Mouse (Mus musculus): ENCODE results near the gene Fermt3.
"Not testable (repeated sequence)": the region's sequence is repeated elsewhere in the genome, so short reads cannot be mapped to it uniquely, and the experiment has no call there.

Gene Fermt3

GRCm38 (mm10) chr19:7019191-7019590 lies at the start of gene Fermt3:
Gene Fermt3, minus strand, starts transcription at chr19:7019469.
- DNase-seq = peak; percentile 84 to 88

DNA sequence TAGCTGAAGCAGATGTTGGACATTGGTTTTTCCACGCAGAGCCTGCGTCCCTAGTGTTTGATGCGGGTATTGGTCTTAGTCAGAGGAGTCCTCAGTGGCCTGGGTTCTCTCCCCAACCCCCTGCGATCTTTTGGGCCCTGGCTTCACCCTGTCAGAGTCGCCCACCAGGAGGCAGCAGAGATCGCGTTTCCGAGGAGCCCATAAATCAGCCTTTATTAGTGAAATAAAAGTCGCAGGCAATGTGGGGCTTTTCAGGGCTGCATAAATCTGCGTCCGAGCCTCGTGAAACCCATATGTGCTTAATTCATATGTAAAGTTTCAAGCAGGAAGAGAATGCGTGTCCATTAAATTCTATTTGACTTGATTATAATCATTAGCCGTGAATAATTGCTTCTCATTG lies 48.9 kb upstream of the Fermt3 start:
- DNase-seq = peak; percentile 71 to 81

DNA sequence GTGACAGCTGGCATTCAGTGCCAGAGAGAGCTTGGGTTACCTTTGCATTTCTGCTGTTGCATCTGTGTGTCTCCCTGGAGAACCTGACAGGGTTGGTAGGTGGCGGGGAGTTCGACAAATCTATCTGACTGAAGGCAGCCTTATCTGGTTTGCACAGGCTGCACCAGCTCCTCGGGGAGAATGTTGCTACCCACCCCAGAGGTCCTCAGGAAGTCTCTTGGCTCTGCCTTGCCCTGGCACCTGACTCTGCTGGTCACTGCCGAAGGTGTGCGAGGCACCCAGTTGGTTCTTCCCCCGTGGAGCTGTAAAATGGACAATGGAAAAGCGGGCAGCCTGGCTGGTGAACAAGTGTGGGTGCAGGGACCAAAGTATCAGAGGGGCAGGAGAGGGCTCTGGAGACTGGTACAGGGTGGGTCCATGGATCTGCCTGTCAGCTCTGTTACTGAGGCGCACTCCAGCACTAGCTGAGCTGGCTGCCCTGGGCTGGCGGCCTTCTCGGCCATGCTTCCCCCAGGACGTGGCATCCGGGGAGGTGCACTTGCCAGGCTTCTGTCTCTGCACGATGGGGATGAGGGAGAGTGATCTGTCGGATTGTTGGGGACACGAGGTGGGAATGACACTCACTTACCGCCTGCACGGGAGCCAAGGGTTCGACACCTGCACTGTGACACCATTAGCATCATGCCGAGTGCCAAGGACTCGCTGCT lies 48.2 kb upstream of the Fermt3 start:
- peak; percentile 30 to 44 for DNase-seq

DNA sequence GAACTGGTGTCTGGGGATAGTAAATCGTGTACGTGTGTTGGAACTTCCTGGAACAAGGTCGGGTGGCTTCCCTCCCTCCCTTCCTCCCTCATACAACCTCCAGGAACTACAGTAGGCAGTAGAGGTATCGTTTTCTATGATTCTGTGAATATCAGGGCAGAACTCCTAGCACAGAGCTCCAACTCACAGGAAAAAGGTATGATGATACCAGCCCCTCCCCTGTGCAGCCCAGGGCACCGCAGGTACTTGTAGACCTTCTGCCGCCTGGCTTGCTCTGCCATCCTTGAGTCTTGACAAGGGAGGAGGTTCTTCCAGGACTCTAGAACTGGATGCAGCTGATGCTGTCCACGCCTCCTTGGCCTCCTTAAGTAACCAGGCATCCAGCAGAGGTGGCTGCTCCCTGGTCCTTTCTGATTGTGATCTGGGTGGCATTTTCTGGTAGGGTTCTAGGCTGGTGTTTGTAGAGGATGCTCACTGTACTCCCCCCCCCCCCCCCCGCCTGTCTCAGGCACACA lies 47.6 kb upstream of the Fermt3 start:
- peak; percentile 38 to 44 for DNase-seq

GRCm38 (mm10) chr19:7066034-7066827 lies 47.0 kb upstream of the Fermt3 start:
- DNase-seq = peak; percentile 77 to 86

DNA sequence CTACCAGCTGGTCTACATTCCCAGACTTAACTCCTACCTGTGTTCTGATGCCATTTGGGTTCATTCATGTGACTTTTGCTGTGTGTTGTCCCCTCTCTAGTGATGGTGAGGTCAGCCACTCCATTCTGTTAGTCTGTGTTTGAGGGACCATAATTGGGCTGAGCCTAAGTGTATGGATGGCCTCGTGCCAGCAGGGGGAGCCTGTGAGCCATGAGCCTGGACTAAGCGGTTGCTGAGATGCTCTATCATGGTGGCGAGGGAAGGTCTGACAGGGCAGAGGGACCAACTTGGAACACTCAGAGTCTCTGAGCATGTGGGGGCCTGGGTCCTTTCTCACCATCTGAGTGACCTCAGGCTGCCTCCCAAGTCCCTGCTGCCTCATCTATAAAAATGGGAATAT lies 45.3 kb upstream of the Fermt3 start:
- DNase-seq = peak; percentile 81 to 83

DNA sequence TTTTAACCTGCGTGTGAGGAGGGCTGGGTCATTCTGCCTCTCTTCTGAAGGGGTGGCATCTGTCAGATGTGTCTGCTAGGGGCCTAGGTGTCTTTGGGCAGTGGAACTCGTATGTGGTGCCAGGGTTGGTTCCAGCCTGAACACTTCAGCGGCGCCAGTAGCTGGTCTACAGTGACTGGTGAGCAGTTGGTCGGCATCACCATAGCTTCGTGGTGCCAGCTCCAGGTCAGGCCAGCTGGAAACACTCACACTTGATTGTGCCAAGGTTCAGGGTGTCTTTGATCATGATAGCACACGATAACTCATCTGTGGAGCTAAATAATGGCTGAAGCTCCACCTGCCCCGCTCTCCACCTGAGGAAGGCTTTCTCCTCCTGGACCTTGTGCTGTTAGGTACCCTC lies 43.6 kb upstream of the Fermt3 start:
- no peak for DNase-seq

- no peak for DNase-seq
Measured at GRCm38 (mm10) chr19:7062110-7062509, 42.8 kb upstream of the Fermt3 start.

- no peak for DNase-seq
Measured at GRCm38 (mm10) chr19:7058541-7058940, 39.3 kb upstream of the Fermt3 start.

- peak; percentile 53 to 66 for DNase-seq
Measured at GRCm38 (mm10) chr19:7057722-7058207, 38.5 kb upstream of the Fermt3 start.

DNA sequence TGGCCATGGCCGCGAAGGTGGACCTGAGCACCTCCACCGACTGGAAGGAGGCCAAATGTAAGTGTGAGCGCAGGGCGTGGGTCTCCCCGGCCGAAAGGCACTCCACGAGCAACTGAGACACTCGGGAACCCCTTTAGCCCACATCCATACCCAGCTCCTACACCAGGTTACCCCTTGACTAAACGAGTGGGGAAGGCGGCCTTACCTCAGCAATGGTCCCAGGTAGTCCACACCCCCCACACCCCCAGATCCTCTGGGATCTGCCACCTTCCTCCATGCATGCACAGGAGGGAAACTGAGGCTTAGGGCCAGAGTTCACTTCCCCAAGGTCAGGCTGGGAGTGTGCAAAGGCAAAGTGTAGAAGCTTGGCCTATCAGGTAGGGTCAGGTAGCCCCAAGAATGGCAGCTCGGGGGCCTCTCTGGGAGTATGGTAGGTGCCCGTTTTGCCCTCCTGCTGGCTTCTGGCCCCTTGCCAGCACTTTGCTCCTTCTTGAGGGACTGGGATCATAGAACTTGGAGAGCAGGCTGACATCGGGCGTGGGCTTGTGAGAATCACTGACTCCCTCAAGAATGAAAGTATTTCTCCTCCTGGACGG lies 38.0 kb upstream of the Fermt3 start:
- no peak for DNase-seq

DNA sequence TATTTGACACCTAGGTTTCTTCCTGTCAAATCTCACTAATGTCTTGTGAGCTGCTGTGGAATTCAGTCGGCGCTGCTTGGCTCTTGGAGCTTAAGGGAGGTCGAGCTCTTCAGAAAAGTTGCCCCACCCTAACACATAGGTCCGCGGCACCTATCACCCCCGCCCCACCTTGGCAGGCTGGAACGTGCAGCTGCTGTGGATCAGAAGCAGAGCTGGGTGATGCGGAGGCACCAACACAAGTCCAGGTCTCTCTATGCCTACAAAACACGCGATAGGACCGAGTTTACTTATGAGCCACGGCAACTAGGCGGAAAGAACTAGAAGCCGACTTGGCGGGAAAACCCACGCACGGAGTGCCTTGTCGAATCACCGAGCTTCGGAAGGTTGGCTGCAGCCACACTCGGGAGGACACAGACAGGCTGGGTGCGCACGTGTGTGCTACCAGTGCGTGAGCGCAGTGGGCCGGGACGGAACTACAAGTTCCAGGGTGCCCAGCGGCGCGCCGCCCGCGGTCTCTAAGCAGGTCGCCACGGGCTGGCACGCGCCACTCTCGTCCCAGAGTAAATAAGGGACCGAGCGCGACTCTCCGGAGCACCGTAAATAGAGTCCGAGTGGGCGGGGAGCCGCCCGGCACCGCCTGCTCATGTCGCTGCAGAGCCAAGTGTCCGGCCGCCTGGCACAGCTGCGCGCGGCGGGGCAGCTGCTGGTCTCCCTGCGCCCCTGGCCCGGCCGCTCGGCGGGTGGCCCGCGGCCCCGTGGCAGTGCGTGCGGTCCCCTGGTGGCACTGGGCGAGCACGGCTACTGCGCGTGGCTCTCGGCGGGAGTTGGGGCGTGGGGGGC lies 37.2 kb upstream of the Fermt3 start, which contains the start of gene Macrod1:
Gene Macrod1, plus strand, starts transcription at position 563 of the 840 bp plus-strand sequence.
- DNase-seq = peak; percentile 74 to 82

DNA sequence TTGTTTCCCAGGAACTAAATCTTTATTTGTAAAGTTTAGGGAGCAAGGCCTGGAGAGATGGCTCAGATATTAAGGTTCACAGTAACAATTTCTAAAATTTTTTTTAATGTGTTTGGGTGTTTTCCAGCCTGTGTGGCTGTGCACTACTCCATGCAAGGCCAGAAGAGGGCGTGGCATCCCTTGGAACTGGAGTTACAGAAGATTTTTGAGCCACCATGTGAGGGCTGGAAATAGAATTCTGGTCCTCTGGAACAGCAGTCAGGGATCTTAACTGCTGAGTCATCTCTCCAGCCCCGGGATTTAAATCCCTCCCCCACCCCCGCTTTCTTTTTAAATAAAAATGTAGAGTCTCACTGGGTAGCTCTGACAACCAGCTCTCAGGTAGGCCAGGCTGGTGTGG lies 35.9 kb upstream of the Fermt3 start:
- DNase-seq = no peak

DNA sequence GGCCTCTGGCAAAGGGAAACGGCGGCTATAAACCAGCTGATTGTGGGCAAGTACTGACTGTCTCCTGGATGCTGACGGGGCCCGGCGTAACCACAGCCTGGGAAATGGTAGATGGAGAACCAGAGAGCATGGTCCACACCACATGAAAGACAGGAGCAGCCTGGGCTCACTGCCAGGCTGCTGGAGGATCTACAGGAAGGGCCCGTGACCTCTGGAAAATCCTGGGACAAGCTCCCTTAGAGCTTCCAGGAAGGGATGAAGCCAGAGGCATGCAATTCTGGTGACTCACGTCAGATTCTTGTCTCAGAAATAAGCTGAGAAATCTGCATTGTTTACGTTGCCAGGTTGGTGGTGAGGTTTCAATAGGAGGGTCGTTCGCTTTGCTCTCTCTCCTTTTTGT lies 35.5 kb upstream of the Fermt3 start:
- no peak for DNase-seq

DNA sequence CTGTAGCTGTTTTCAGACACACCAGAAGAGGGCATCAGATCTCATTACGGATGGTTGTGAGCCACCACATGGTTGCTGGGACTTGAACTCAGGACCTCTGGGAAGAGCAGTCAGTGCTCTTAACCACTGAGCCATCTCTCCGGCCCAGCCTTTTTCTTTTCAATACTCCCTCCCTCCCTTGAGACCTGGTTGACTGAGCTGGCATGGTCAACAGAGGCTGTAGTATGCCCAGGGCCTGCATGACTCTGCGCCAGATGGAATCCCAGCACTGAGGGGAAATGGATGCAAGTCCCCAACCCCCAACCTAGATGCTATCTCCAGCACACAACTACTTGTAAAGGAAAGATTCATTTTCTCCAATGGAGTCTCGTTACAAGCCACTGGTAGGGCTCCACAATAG lies 34.1 kb upstream of the Fermt3 start:
- DNase-seq = not testable (repeated sequence)

GRCm38 (mm10) chr19:7044706-7045105 lies 25.4 kb upstream of the Fermt3 start:
- DNase-seq = no peak

GRCm38 (mm10) chr19:7044279-7044678 lies 25.0 kb upstream of the Fermt3 start:
- DNase-seq = no peak

DNA sequence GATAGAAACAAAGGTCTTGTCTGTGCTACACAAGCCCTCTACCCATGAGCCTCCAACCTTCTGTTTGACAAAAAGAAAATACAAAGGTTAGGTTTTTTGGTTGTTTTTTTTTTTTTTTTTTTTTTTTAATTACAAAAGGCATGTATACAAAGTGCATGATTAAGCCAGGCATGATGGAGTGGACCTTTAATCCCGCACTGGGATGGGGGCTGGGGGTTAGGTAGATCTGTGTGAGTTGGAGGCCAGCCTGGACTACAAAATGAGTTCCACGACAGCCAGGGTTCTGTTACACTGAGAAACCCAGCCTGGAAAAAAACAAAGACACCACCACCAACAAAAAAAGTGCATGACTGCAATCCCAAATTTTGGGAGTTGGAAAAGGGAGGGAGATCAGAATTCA lies 21.9 kb upstream of the Fermt3 start:
- DNase-seq = no peak

DNA sequence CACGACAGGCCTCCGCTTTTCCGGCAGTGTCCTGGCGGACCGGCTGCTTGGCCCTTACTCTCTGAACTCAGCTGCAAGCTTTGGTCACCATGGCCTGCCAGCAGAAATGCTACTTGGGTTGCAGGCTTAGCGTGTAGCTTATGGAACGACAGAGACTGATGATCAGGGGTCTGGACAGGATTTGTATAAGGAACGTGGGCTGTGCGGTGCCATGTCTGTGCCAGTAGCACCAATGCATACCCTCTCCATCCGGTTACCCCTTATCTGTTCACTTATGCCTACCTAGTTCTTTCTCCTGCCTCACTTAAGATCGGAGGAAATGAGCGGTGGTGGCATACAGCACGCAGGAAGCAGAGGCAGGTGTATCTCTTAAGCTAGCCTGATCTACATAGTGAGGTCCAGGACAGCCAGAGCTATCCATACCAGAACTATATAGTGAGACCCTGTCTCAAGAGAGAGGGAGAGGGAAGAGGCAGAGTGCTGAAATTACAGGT lies 21.4 kb upstream of the Fermt3 start:
- no peak for DNase-seq

DNA sequence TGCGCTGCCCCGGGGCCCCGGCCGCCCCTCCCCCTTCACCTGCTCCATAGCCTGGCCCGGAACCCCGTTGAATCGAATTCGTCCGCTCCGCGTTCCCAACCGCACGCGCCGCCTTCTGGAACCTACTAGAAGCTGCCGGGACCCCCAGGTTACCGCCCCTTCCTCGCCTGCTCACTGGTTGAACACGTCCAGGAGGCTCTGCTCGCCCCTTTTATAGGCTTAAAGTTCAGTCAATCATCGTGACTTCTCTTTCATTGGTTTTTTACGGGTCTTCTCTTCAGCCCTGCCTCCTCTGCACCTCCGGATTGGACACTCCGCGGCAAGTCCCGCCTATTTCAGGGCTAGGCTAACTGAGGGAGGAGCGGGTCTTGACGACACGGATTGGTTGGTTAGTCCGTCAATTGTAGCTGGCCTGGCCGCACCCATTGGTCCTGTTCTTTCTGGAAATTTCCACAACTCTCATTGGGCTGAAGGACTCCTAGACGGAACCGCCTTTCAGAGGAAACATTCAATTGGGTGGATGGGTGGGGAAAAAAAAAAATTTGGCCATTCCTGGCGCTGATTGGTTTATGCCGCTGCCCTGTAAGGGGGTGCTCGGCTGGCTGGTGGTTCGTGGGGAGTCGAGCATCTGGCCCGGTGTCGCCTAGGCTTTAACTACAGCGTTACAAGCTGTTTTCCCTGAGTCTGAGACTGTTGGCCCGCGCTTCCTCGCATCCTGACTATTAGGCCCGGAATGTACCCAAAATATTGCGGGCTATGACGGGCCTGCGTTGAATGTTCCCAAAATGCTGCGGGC lies 20.8 kb upstream of the Fermt3 start, which contains the start of gene Stip1:
Gene Stip1, minus strand, starts transcription at position 127 of the 796 bp plus-strand sequence.
- peak; percentile 98 to 100 for DNase-seq

- peak; percentile 61 to 74 for DNase-seq
Measured at GRCm38 (mm10) chr19:7039088-7039720, 19.9 kb upstream of the Fermt3 start.
